Mouse (Mus musculus) layer of hippocampus, postnatal 14 days (tissue): ENCODE results near the gene Psmd10. TPM values are rescaled to one million over a fixed set of nuclear protein-coding genes. Genes with fewer than 3 reads are reported as not detected.

Experiments
- total RNA-seq, 2 experiments: library from RNA; stranded (reverse); gene quantifications; 2 replicates each; pipeline ENCODE4 v1.2.3; 2021

Psmd10 gene
- total RNA-seq, 2 experiments from 2014 or later: 15.4 to 17.1 TPM

Other genes with a start within 250 kb of the Psmd10 start
- not detected for gene Tex13b, start 143.3 kb downstream of the Psmd10 start, total RNA-seq
- gene Vsig1, start 49.1 kb downstream of the Psmd10 start, total RNA-seq: not detected
- 10 to 100 TPM in 1 of 2 experiments, 1 to 10 TPM in 1; 8.6 to 14.9 TPM for gene Atg4a, start 179 bp upstream of the Psmd10 start, total RNA-seq